Mouse (Mus musculus) T-cell, adult 66 days (primary cell): Measurements from ENCODE around the gene Slc10a7. TPM values are rescaled to one million over a fixed set of nuclear protein-coding genes. Genes with fewer than 3 reads are reported as not detected.

Source experiments
- total RNA-seq, 2 experiments: library from RNA; stranded (reverse); gene quantifications; 3 replicates in 1 of 2; 4 replicates in 1 of 2; pipeline ENCODE4 v1.2.4; 2023

Slc10a7 gene
- total RNA-seq, result 10 to 100 TPM; 36.5 to 42.4 TPM

DNA sequence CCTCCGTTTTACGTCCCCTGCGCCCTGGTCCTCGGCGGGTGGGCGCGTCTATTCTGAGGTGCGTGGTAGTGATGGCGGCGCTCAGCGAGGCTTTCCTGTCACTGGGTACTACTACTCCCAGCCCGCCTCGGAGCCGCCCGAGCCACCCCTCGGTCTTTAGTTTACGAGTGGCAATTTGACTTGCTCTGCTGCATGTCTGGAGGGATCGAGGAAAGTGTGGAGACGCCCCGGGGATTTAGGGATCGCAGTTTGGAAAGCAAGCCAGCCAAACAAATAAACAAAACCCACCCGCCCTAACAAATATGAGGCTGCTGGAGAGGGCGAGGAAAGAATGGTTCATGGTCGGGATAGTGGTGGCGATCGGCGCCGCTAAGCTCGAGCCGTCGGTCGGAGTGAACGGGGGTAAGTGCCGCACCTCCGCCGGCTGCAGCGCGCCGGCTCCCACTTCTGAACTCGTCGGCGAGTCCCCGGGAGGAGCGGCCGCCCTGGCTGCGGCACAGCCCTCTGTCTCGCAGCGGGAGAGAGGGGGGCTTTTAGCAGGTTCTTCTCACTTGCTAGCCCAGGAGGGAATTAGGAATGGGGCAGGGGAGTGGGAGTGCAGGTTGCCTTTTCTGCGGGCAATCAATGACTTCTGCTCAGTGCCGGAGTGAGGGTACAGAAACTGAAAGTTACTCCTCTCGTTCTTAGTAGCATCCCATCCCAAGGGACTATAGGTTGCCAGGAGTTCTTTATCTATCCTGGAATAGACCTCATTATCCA, at the start of gene Slc10a7:
Gene Slc10a7 (plus strand): TSS at position 74 of the 759 bp plus-strand sequence.

DNA sequence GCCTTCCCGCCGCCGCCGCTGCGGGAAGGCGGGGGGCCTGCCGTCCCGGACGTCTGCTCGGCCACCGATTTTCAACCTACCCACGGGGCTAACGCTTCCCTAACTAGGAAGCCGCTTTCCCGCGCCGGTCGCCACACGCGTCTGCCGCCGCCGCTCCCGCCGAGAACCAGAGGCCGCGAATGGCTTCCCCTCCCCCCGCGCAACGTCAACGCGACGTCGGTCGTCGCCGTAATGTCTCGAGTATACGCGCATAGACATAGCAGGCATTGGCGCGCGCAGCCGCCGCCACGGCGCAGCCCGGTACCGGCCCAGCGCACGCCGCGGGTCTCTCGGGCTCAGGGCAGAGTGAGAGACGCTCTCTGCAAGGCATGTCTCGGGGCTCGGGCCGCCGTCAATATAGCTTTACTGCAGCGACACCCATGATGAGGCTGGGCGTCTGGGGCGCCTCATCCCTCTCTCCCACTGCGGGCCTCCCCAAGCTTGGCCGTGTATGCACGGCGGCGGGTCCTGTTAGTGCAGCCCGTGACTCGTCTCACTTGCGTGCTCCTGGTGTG, 350 bp upstream of the Slc10a7 start, which contains the start of gene Rbmxl1:
Gene Rbmxl1 (minus strand): TSS at position 180 of the 554 bp plus-strand sequence.

Other genes starting within 250 kb of the Slc10a7 start
- gene Pou4f2, start 72.7 kb upstream of the Slc10a7 start, total RNA-seq, result not detected
- 10 to 100 TPM; 64.3 to 65.5 TPM for gene Rbmxl1, start 448 bp upstream of the Slc10a7 start, total RNA-seq